Mouse (Mus musculus) right cerebral cortex, adult 18-20 months (tissue): ENCODE results near the gene Htatip2.

ENCODE experiments used
- DNase-seq: peaks from one replicate; pipeline ENCODE4 v3.0.0; 2022; ENCODE audit warnings: mixed read lengths

Htatip2 gene

DNA sequence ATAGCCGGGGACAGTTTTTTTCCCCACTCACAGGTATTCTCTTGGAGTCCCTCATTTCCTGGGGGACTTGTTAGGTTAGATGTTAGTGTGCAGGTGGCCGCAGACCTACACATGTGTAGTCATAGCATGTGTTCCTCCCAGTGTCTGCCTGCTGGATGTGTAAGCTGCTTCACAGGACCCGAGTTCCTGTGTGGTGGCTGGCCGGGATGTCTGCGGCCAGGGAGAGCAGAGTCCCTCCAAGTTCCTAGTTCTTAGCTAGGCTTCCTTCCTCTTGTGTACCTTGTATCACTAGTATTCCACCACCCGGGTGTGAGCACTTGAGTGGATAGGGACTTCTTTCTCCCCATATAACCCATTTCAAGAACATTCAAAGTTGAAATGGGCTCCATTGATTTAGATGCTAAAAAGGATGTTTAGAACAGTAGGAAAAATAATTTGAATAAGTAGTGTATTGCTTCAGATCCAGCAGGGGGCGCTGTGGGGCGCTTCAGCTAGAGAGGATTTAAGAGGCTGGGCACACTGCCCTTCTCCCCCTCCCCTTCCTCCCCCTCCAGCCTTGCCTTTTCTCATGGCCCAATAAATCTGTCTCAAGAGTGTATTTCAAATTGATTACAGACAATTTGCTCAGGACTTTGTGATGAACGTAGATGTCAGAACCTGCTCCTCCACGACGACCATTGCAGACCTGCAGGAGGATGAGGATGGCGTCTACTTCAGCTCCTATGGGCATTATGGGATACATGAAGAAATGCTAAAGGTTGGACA is 27.9 kb downstream of the Htatip2 start:
- peak; percentile 49 for DNase-seq

DNA sequence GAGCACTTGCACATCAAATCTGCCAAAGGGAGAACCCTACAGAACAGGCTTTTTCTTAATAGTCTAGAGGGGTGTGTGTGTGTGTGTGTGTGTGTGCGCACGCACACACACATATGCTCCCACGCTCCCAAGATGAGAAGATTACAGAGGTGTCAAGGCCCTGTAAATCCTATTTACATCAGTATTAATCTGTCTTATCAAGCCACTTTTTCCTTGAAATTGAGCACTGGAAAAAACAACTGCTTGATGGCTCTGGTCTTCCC is 28.4 kb downstream of the Htatip2 start:
- DNase-seq, result no peak

DNA sequence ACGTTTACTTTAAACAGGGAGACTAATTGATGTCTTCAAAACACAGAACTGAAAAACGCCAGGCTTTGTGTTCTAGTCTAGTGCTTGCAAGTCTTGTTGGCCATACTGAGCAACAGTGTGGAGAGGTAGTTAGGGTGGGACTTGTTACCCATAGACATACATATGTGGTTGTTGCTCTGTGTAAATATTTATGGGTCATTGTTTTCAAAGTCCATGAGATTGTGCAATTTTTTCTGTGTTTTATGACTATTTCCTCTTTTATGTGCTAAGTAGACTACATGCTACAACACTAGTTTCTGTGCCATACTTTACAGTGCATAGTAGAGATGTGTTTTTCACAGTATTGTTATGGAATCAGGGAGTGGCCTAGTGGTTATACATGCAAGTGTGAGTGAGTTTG is 35.4 kb downstream of the Htatip2 start:
- no peak for DNase-seq

- DNase-seq, result no peak
Measured at GRCm38 (mm10) chr7:49797171-49797570, 38.3 kb downstream of the Htatip2 start.

- no peak for DNase-seq
Measured at GRCm38 (mm10) chr7:49803511-49803910, 44.6 kb downstream of the Htatip2 start.

DNA sequence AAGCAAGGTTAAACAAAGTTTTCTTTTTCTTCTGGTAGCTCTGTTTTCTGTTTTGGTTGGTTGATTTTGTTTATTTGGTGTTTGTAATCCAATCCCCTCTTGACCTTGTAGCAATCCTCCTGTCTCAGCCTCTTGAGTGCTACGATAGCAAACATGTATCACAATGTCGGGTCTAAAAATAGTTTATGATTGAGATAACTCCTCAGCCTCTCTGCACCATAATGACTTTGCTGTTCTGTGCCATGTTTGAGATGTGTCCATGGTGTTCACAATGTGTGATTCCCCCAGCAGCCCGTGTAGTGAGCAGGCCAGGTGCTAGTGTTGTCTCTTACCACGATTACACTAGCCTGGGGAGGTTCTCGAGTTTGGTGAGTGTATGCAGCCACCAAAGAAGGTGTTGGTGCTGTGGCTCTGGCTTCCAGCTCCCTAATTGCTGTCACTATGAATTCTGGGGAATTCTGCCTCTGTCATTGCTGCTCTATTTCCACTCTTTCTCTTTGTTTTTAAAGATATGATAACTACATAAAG is 45.8 kb downstream of the Htatip2 start:
- DNase-seq, result no peak

- no peak for DNase-seq
Measured at GRCm38 (mm10) chr7:49805618-49806017, 46.7 kb downstream of the Htatip2 start.

DNA sequence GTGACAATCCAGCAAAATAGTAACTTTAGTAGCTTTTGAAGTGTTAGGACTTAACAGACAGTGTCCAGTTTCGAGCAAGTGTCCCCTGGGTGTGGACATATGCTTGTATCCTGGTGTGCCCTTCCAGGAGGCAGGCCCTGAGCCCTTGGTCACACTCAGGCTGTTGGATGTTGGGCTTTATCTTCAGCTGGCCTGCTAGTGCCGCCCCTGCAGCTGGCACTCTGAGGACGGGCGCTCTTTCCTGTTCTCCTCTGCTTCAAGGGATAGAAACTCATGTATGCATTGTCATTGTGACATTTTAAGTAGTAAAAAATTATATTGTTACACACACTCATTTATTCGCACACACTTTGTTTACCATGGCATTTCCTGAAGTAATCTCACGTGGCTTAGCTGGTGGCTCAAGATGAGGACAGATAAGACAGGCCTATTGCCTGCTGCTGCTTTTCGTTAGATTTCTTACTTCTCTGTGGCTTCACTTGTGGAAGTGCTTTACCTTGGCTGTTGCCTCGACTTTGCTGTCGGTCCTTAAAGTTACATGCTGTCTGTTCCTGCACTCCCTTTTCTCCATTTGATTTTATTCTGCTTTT is 48.3 kb downstream of the Htatip2 start:
- no peak for DNase-seq

- no peak for DNase-seq
Measured at GRCm38 (mm10) chr7:49807846-49808622, 49.1 kb downstream of the Htatip2 start.

- DNase-seq, result no peak
Measured at GRCm38 (mm10) chr7:49809100-49809499, 50.2 kb downstream of the Htatip2 start.

GRCm38 (mm10) chr7:49809562-49809961 is 50.6 kb downstream of the Htatip2 start:
- no peak for DNase-seq

- DNase-seq, result no peak
Measured at GRCm38 (mm10) chr7:49811346-49811745, 52.4 kb downstream of the Htatip2 start.

DNA sequence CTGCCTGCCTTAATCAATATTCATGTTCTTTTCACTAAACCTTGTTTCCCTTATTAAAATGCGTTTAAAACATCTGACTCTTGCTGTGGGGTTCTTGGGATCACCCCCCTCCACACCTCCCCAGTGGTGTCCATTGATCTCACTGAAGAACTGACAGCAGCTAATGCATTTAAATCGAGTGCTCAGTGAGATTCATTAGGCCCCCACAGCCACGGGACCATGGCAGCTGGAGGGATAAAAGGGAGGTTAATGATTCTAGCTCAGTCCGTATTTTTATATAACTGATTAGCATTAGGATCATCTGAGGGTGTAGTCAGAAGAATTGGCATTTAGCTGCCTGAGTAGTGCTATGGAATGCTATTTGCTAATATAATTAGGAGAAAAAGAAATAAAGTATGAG is 60.5 kb downstream of the Htatip2 start:
- no peak for DNase-seq

- no peak for DNase-seq
Measured at GRCm38 (mm10) chr7:49821370-49821769, 62.5 kb downstream of the Htatip2 start.

DNA sequence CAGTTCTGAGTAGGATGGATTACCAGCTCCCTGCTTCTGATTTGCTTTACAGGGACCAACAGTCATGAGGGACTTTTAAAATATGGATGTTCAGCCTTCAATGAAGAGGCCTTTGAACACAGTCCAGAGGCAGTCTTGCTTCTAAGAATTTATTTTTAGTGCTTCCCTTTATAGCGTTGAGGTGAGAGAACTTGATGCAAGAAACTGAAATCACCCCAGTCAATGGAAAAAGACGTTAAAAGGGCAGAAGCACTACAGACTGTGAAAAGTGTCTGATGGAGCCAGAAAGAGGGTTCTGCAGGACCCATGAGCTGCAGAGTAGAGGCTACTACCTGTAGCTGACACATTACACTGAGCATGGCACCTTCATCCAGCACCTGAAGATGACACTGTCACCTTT is 63.1 kb downstream of the Htatip2 start:
- no peak for DNase-seq
